Mouse (Mus musculus): Measurements from ENCODE around the gene Stum.
A peak's percentile ranks its signal among the peaks of the same experiment; 100 is the strongest.

- TF ChIP-seq JUND (conservative IDR thresholded peaks at IDR 0.05; ENCODE audit: low read depth, low read length): no peak
- no peak for TF ChIP-seq POLR2A (IDR thresholded peaks at IDR 0.05; ENCODE audit: low read depth, low read length)
- 0 out of 2 replicates have a peak, but pooled peaks have one; percentile 41 for TF ChIP-seq EP300 (IDR thresholded peaks at IDR 0.05; ENCODE audit: low read length)
- TF ChIP-seq MAFK (IDR thresholded peaks at IDR 0.05; ENCODE audit: insufficient replicate concordance, low read length): no peak
- TF ChIP-seq ZNF384 (IDR thresholded peaks at IDR 0.05; ENCODE audit: low read depth, low read length): no peak
- TF ChIP-seq USF1 (IDR thresholded peaks at IDR 0.05; ENCODE audit: low read depth, low read length): no peak
- TF ChIP-seq TBP (conservative IDR thresholded peaks at IDR 0.05; ENCODE audit: low read depth, low read length): no peak
These were observed 16.9 kb upstream of the Stum start for GRCm38 (mm10) chr1:180500218-180500617.

All from CH12.LX (cell line).